ENCODE assay signal across 8 mouse cellular contexts in genomic region chr7:46833266-46833665, GRCm38 (mm10). TPM values are rescaled to one million over a fixed set of nuclear protein-coding genes. Genes with fewer than 3 reads are reported as not detected.
DNase-seq lines count a peak whose midpoint lies in the region; ATAC-seq and TF ChIP-seq lines count a peak whose summit lies in the region.

No protein-coding gene starts in this region.

- H3K27ac ChIP-seq in heart, embryonic 15.5 days, result no peak overlapping the region
- peak overlapping the region; percentile 68 for H3K27ac ChIP-seq in liver, adult 2 months (replicated peaks; ENCODE audit: insufficient read depth, low read depth, low read length)

- H3K4me3 ChIP-seq in heart, embryonic 15.5 days, result no peak overlapping the region
- H3K4me3 ChIP-seq in liver, adult 2 months (ENCODE audit: insufficient read depth, low read depth, low read length), result no peak overlapping the region

- H3K9ac ChIP-seq in heart, embryonic 15.5 days, result no peak overlapping the region
- H3K9ac ChIP-seq in liver, adult 2 months (ENCODE audit: low read depth, low read length), result no peak overlapping the region

- no peaks in the 10 kb centered on the region for H3K9me3 ChIP-seq in heart, embryonic 15.5 days (replicated peaks)

- peaks cover 34% of the 10 kb centered on the region for H3K4me1 ChIP-seq in heart, embryonic 15.5 days (replicated peaks)
- peaks cover 24% of the 10 kb centered on the region for H3K4me1 ChIP-seq in liver, adult 2 months (ENCODE audit: control insufficient read depth, insufficient read depth, low read length)

- DNase-seq in testis, postnatal 10 days (ENCODE audit: low spot score), result peak; percentile 31
- no peak for DNase-seq in testis, postnatal 14 days (ENCODE audit: low spot score)
- peak; percentile 97 for DNase-seq in liver, adult 2 months (ENCODE audit: extremely low read depth, low read depth, low spot score)
- peak; percentile 39 for DNase-seq in retina, postnatal 1 day
- DNase-seq in urinary bladder, adult 18-20 months (ENCODE audit: low spot score in 2 of 2), result no peak
- no peak for DNase-seq in right cerebral cortex, postnatal 36 days (ENCODE audit: low spot score in 2 of 2)

- no peaks in the 10 kb centered on the region for H3K27me3 ChIP-seq in heart, embryonic 15.5 days
- H3K27me3 ChIP-seq in liver, adult 2 months (ENCODE audit: control insufficient read depth, insufficient read depth, low read length), result no peaks in the 10 kb centered on the region

- no peak for TF ChIP-seq CTCF in liver, adult 2 months (IDR thresholded peaks at IDR 0.05; ENCODE audit: low read depth, low read length)

- no peaks in the 10 kb centered on the region for H3K79me2 ChIP-seq in liver, adult 2 months (ENCODE audit: control insufficient read depth, insufficient read depth, low read length)

- no peak overlapping the region for H3K4me2 ChIP-seq in heart, embryonic 15.5 days

- no peak for TF ChIP-seq POLR2A in liver, adult 2 months (IDR thresholded peaks at IDR 0.05; ENCODE audit: extremely low read depth, insufficient read depth, low read length)

- H3K36me3 ChIP-seq in heart, embryonic 15.5 days, result no peaks in the 10 kb centered on the region
- no peaks in the 10 kb centered on the region for H3K36me3 ChIP-seq in liver, adult 2 months (ENCODE audit: control insufficient read depth, insufficient read depth, low read length)

- ATAC-seq in heart, embryonic 15.5 days (replicated peaks; ENCODE audit: insufficient number of reproducible peaks, insufficient read depth, low FRiP score, low read depth), result peak; percentile 71
- ATAC-seq in frontal cortex, adult (ENCODE audit: low TSS enrichment), result no peak

- WGBS in heart, embryonic 15.5 days, result 30% methylated on average over 6 of the region's 6 CpGs
- WGBS in liver, adult 2 months, result 2% methylated on average over 6 of the region's 6 CpGs

RNA-seq across cellular contexts. Expression of gene Ldha, which starts 8.0 kb away (rescaled TPM):
- 2,657 and 2,686 TPM in 2 replicates for polyA plus RNA-seq in heart, embryonic 15.5 days (2015; fragmentation: Nextera tagmentation; extraction: Ambion mirVana)
- 442 and 520 TPM in 2 replicates for total RNA-seq in liver, adult 2 months (2014; rRNA removed)
- polyA plus RNA-seq in liver, adult 2 months (2012; rRNA removed), result 594 and 718 TPM in 2 replicates

RNA-seq across cellular contexts. Expression of gene Ldhc, which starts 27.7 kb away (rescaled TPM):
- polyA plus RNA-seq in heart, embryonic 15.5 days (2015; fragmentation: Nextera tagmentation; extraction: Ambion mirVana), result not detected in 2 replicates
- total RNA-seq in liver, adult 2 months (2014; rRNA removed), result not detected in 2 replicates
- polyA plus RNA-seq in liver, adult 2 months (2012; rRNA removed), result not detected in 2 replicates

RNA-seq across cellular contexts. Expression of gene Gtf2h1, which starts 37.4 kb away (rescaled TPM):
- polyA plus RNA-seq in heart, embryonic 15.5 days (2015; fragmentation: Nextera tagmentation; extraction: Ambion mirVana), result 28.3 and 28.8 TPM in 2 replicates
- total RNA-seq in liver, adult 2 months (2014; rRNA removed), result 30.9 and 33.2 TPM in 2 replicates
- 6.3 and 6.7 TPM in 2 replicates for polyA plus RNA-seq in liver, adult 2 months (2012; rRNA removed)

RNA-seq across cellular contexts. Expression of gene Hps5, which starts 37.4 kb away (rescaled TPM):
- 9.5 and 13.6 TPM in 2 replicates for polyA plus RNA-seq in heart, embryonic 15.5 days (2015; fragmentation: Nextera tagmentation; extraction: Ambion mirVana)
- 11.3 and 11.8 TPM in 2 replicates for total RNA-seq in liver, adult 2 months (2014; rRNA removed)
- polyA plus RNA-seq in liver, adult 2 months (2012; rRNA removed), result 7.3 and 9.0 TPM in 2 replicates

Comparison
In these comparisons a context has a peak if more than half of its experiments do, and no peak if none do; other contexts are left out.
1. DNase-seq: peak in testis, postnatal 10 days (single experiment), liver, adult 2 months (single experiment) and retina, postnatal 1 day (single experiment); none in testis, postnatal 14 days (single experiment), urinary bladder, adult 18-20 months (0 of 2) and right cerebral cortex, postnatal 36 days (0 of 2).